Mouse (Mus musculus) stomach, postnatal 0 days (tissue): ENCODE data around the gene Fam83d. TPM values are rescaled to one million over a fixed set of nuclear protein-coding genes. Genes with fewer than 3 reads are reported as not detected.

Experiments used
- ATAC-seq: fragments of 200-750 bp; cut with Nextera tagmentation; 2 replicates; pipeline ENCODE4 v1.8.0; 2017; ENCODE audit not compliant: low FRiP score, low TSS enrichment
- DNase-seq: peaks from one replicate; pipeline ENCODE4 v3.0.0-alpha.2; 2016; ENCODE audit warnings: low spot score
- H3K27ac ChIP-seq: fragments of 300-500 bp; sonication (generic); replicated peaks from 2 replicates; pipeline ENCODE4 v1.5.1; 2014; ENCODE audit warnings: mild to moderate bottlenecking, control low read depth
- H3K27me3 ChIP-seq: fragments of 300-500 bp; sonication (generic); 2 replicates; pipeline ENCODE4 v1.6.1; 2014; ENCODE audit warnings: low read length; ENCODE audit not compliant: control insufficient read depth, insufficient read depth
- H3K36me3 ChIP-seq: fragments of 300-500 bp; sonication (generic); 2 replicates; pipeline ENCODE4 v1.6.1; 2014; ENCODE audit warnings: low read length, mixed read lengths; ENCODE audit not compliant: control insufficient read depth, insufficient read depth
- H3K4me1 ChIP-seq: fragments of 300-500 bp; sonication (generic); replicated peaks from 2 replicates; pipeline ENCODE4 v1.6.1; 2014; ENCODE audit warnings: antibody characterized with exemption; ENCODE audit not compliant: control insufficient read depth, insufficient read depth
- H3K4me2 ChIP-seq: fragments of 300-500 bp; sonication (generic); replicated peaks from 2 replicates; pipeline ENCODE4 v1.6.1; 2014; ENCODE audit warnings: low read depth, mild to moderate bottlenecking, control low read depth, moderate library complexity
- H3K4me3 ChIP-seq: fragments of 300-500 bp; sonication (generic); 2 replicates; pipeline ENCODE4 v1.5.1; 2014; ENCODE audit warnings: low read depth, low read length, control low read depth
- H3K9ac ChIP-seq: fragments of 300-500 bp; sonication (generic); 2 replicates; pipeline ENCODE4 v1.6.1; 2014; ENCODE audit warnings: mild to moderate bottlenecking, low read length, control low read depth, mixed read lengths
- H3K9me3 ChIP-seq: fragments of 300-500 bp; sonication (generic); 2 replicates; pipeline ENCODE4 v1.6.1; 2016; ENCODE audit warnings: low read length; ENCODE audit not compliant: control insufficient read depth
- CTCF ChIP-seq: IDR thresholded peaks from 2 replicates; pipeline ENCODE4 v1.5.1; 2016; ENCODE audit warnings: antibody characterized with exemption, low read depth, mild to moderate bottlenecking, moderate library complexity
- EP300 ChIP-seq: optimal IDR thresholded peaks from 2 replicates; pipeline ENCODE3; 2016; ENCODE audit warnings: antibody characterized with exemption
- WGBS: fragments of 180-500 bp; shearing (Covaris S2); extraction: QIAGEN DNeasy Blood & Tissue Kit; methylation state at CpG from one replicate; pipeline ENCODE4 v1.1.7; 2014; 5-methylcytosine and 5-hydroxymethylcytosine counted together
- polyA plus RNA-seq: library from polyadenylated mRNA; unstranded; fragments of >200 nt; fragmentation: Nextera tagmentation; extraction: Ambion mirVana; gene quantifications from 2 replicates; pipeline ENCODE4 v1.2.1, GENCODE M21; 2015

The Fam83d gene
- polyA plus RNA-seq, 1 experiment from 2014 or later: 61.3 TPM

DNA sequence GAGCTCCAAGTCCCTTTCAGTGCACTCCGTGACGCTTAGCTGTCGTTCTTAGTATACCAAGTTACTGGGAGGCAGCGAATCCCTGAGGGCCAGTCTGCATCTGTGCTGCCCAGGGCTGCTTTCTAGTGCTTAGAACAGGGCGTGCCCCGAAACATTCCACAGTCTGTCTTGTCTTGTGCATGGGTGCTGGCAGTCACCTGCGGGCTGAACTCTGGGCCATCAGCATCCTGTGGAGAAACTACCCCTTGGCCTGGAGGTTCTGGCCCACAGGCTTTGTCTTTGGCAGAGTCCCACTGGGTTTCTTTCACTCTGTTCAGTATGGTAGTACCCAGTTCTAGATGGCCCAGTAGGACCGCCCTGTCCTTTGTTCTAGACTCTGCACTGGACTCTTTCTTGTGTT lies 32.9 kb downstream of the Fam83d start:
- Histone ChIP-seq H3K9ac (no peak overlapping the region), H3K4me1 (no peaks in the 10 kb centered on the region), H3K4me2 (no peak overlapping the region), H3K4me3 (no peak overlapping the region), H3K36me3 (0 out of 2 replicates have a peak, but pooled peaks cover 6% of the 10 kb centered on the region), H3K9me3 (no peaks in the 10 kb centered on the region), H3K27me3 (no peaks in the 10 kb centered on the region), H3K27ac (no peak overlapping the region)
- ATAC-seq: no peak
- DNase-seq: no peak
- TF ChIP-seq EP300 (no peak), CTCF (no peak)
- WGBS: 89% methylated on average over 8 of the region's 8 CpGs

DNA sequence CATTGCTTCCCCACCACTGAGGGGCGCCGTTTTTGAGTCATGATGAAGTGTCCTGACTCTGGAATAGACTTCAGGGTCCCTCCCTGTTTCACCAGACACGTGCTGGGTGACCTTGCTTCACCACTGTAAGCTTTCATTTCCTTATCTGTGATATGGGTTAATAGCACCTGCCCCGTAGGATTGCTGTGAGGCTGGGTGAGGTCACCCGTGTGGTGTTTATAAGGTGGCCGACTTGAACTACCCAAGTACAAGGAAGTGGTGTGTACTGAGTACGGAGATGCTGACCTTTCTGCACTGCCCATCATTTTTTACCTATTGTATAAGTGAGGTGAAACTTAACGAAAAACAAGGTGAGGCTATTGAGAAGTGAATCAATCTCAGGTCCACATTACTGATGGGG lies 35.7 kb downstream of the Fam83d start:
- WGBS: 71% methylated on average over 8 of the region's 8 CpGs
- no peak overlapping the region for H3K4me3 ChIP-seq
- ATAC-seq: 0 out of 2 replicates have a peak, but pooled peaks have one; percentile 65
- H3K4me1 ChIP-seq: no peaks in the 10 kb centered on the region
- no peak overlapping the region for H3K9ac ChIP-seq
- no peaks in the 10 kb centered on the region for H3K27me3 ChIP-seq
- H3K27ac ChIP-seq: no peak overlapping the region
- TF ChIP-seq CTCF (0 out of 2 replicates have a peak, but pooled peaks have one; percentile 1), EP300 (no peak)
- H3K4me2 ChIP-seq: no peak overlapping the region
- DNase-seq: no peak
- no peaks in the 10 kb centered on the region for H3K9me3 ChIP-seq
- 0 out of 2 replicates have a peak, but pooled peaks cover 6% of the 10 kb centered on the region for H3K36me3 ChIP-seq

DNA sequence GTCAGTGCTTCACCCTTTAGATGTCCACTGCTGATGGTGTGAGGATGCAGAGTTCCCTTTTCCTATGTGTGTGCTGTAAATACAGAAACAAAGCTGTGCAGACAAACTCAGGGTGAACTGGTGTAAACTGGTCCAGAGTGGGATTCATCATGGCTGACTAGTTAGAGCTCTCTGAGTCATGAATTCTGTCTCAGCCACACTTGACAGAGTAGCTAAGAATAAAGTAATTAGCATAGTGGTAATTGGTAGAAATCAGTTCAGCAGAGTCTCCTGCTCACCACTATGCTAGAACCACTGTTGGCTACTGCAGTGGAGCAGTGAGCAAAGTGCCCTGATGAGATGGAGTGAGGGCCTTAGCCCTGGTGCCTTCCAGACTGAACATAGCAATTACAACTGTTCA lies 47.8 kb downstream of the Fam83d start:
- no peak for ATAC-seq
- TF ChIP-seq EP300 (no peak), CTCF (no peak)
- no peaks in the 10 kb centered on the region for H3K4me1 ChIP-seq

DNA sequence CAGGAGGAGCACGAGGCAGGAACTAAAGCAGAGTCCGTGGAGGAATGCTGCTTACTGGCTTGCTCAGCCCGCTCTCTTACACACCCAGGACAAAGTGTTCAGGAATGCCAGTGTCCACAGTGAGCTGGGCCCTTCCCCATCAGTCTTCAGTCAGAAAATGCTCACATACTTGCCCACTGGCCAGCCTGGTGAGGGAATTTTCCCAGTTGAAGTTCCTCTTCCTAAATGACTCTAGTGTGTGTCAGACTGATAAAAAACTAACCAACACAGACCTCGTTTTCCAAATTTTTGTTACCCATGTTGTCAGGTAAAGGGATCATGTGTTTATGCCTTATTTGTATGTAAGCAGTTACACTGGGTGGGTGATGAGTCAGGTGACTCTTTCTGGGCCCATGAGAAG lies 48.3 kb downstream of the Fam83d start:
- H3K4me1 ChIP-seq: no peaks in the 10 kb centered on the region
- H3K27me3 ChIP-seq: no peaks in the 10 kb centered on the region
- no peak overlapping the region for H3K4me3 ChIP-seq
- TF ChIP-seq CTCF: no peak
- TF ChIP-seq EP300: no peak
- no peak overlapping the region for H3K27ac ChIP-seq
- H3K36me3 ChIP-seq: peaks cover 12% of the 10 kb centered on the region
- no peak overlapping the region for H3K4me2 ChIP-seq
- DNase-seq: no peak
- ATAC-seq: no peak
- 81% methylated on average over 4 of the region's 4 CpGs for WGBS
- H3K9ac ChIP-seq: no peak overlapping the region
- no peaks in the 10 kb centered on the region for H3K9me3 ChIP-seq

More for the DNA sequence above, 47.8 kb downstream of the Fam83d start:
- Histone ChIP-seq H3K9ac (no peak overlapping the region), H3K4me3 (no peak overlapping the region), H3K27ac (no peak overlapping the region), H3K36me3 (peaks cover 12% of the 10 kb centered on the region), H3K4me2 (no peak overlapping the region), H3K27me3 (no peaks in the 10 kb centered on the region), H3K9me3 (no peaks in the 10 kb centered on the region)
- DNase-seq: no peak

DNA sequence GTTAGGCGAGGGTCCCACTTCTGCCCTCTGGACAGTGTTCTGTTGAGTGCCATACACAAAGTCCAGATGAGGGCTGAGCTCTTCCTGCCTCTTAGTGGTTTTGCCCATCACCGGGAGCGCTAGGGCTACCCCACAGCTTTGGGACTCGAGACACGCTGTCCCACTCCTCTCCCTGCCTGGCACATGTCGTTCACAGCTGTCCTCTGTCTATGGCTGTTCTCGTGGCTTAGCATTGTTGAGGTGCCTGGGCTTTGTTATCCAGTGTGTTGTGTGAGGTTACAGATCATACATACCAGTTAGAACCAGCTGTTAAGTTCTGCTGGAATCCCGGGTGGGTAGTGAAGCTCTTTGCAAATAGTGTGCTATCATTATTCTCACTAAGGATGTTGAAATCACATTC lies 49.8 kb downstream of the Fam83d start:
- Histone ChIP-seq H3K9me3 (no peaks in the 10 kb centered on the region), H3K27me3 (no peaks in the 10 kb centered on the region), H3K27ac (no peak overlapping the region), H3K4me3 (no peak overlapping the region), H3K4me1 (no peaks in the 10 kb centered on the region), H3K36me3 (peaks cover 12% of the 10 kb centered on the region), H3K4me2 (no peak overlapping the region), H3K9ac (no peak overlapping the region)
- WGBS: 90% methylated on average over 8 of the region's 8 CpGs
- ATAC-seq (no peak), DNase-seq (no peak)
- TF ChIP-seq EP300 (no peak), CTCF (no peak)

DNA sequence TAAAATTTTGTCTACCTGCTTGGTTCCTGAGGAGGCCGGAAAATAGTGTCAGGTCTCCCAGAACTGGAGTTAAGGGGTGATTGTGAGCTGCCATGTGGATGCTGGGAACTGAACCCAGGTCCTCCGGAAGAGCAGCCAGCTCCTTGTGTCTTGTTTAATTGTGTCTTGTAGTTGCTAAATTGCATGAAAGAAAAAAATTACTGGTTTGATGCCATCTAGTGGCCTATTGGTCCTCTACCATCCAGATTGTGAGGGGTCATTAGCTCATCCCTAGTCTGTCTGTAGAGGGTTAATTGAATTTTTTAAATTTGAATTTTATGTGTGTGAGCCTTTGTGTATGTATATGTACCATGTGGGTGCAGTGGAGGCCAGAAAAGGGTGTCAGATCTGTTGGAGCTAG lies 60.2 kb downstream of the Fam83d start:
- no peaks in the 10 kb centered on the region for H3K4me1 ChIP-seq
- ATAC-seq (no peak), DNase-seq (no peak)
- H3K4me2 ChIP-seq: no peak overlapping the region
- no peak overlapping the region for H3K4me3 ChIP-seq
- peaks cover 10% of the 10 kb centered on the region for H3K36me3 ChIP-seq
- 88% methylated on average over 2 of the region's 2 CpGs for WGBS
- H3K27me3 ChIP-seq: no peaks in the 10 kb centered on the region
- TF ChIP-seq CTCF: peak; percentile 37; the same call in 1 of the 2 replicates
- no peak for TF ChIP-seq EP300
- H3K9ac ChIP-seq: no peak overlapping the region
- no peak overlapping the region for H3K27ac ChIP-seq
- no peaks in the 10 kb centered on the region for H3K9me3 ChIP-seq
